Mouse (Mus musculus) myocyte (in vitro differentiated cells): ENCODE data around the gene Faf1.

Experiments used
- CEBPB ChIP-seq: IDR thresholded peaks from 2 replicates; pipeline ENCODE4 v1.6.1; 2011; ENCODE audit warnings: mild to moderate bottlenecking, moderate library complexity; ENCODE audit not compliant: poor library complexity, insufficient read depth, severe bottlenecking
- E2F4 ChIP-seq: IDR thresholded peaks from one replicate; pipeline ENCODE4 v1.6.1; 2011; ENCODE audit warnings: mild to moderate bottlenecking, control low read depth, moderate library complexity; ENCODE audit not compliant: insufficient read depth
- MAX ChIP-seq: IDR thresholded peaks from one replicate; pipeline ENCODE4 v1.6.1; 2011; ENCODE audit warnings: low read depth, mild to moderate bottlenecking, control low read depth
- MYOD1 ChIP-seq, 3 experiments: IDR thresholded peaks; one replicate each; pipeline ENCODE4 v1.6.1; 2011; ENCODE audit warnings: control low read depth in 2 of 3, low read depth in 2 of 3, mild to moderate bottlenecking in 2 of 3, moderate library complexity in 1 of 3; ENCODE audit not compliant: insufficient read length in 2 of 3, control insufficient read depth in 1 of 3
- MYOG ChIP-seq, 3 experiments: IDR thresholded peaks; one replicate each; pipeline ENCODE4 v1.6.1; 2011; ENCODE audit warnings: control low read depth in 2 of 3, low read depth in 2 of 3, mild to moderate bottlenecking in 2 of 3; ENCODE audit not compliant: insufficient read length in 2 of 3, control insufficient read depth in 1 of 3, insufficient read depth in 1 of 3
- POLR2A ChIP-seq: IDR thresholded peaks from one replicate; pipeline ENCODE4 v1.6.1; 2011; ENCODE audit warnings: low read depth, mild to moderate bottlenecking, control low read depth, moderate library complexity; ENCODE audit not compliant: insufficient read length
- POLR2AphosphoS2 ChIP-seq: IDR thresholded peaks from one replicate; pipeline ENCODE4 v1.6.1; 2011; ENCODE audit warnings: low read depth, control low read depth; ENCODE audit not compliant: insufficient read length
- REST ChIP-seq: IDR thresholded peaks from one replicate; pipeline ENCODE4 v1.6.1; 2011; ENCODE audit warnings: mild to moderate bottlenecking, control low read depth, moderate library complexity; ENCODE audit not compliant: insufficient read depth, insufficient read length
- SRF ChIP-seq: IDR thresholded peaks from one replicate; pipeline ENCODE4 v1.6.1; 2011; ENCODE audit warnings: low read depth; ENCODE audit not compliant: control insufficient read depth, insufficient read length
- TCF12 ChIP-seq: IDR thresholded peaks from one replicate; pipeline ENCODE4 v1.6.1; 2011; ENCODE audit warnings: mild to moderate bottlenecking, control low read depth; ENCODE audit not compliant: poor library complexity, insufficient read depth, severe bottlenecking
- TCF3 ChIP-seq: IDR thresholded peaks from one replicate; pipeline ENCODE4 v1.6.1; 2011; ENCODE audit warnings: low read depth, control low read depth; ENCODE audit not compliant: insufficient read length
- USF1 ChIP-seq: IDR thresholded peaks from one replicate; pipeline ENCODE4 v1.6.1; 2011; ENCODE audit warnings: low read depth, mild to moderate bottlenecking, control low read depth, moderate library complexity

DNA sequence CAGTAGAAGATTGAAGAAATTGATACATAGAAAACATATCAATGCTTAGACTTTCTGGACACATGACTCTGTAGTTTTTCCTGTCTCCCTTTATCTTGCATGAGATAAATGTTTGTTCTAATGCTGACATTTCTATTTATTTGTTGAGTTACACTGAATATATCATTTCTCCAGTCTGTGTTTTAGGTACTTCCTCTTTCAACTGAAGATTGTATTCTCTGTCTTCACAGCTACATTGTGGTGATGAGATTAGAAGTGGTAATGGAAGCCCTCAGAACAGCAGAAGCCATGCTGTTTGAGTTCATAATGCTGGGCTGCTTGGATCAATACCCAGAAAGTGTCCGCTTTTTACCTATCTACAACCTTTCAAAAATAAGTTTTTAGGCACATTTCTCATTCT, 269.2 kb downstream of the Faf1 start:
- TF ChIP-seq POLR2A (no peak), MAX (no peak), MYOD1 (IDR thresholded peaks at IDR 0.05; ENCODE audit: control insufficient read depth in 1 of 3, insufficient read length in 2 of 3, low read depth in 2 of 3) (no peak), USF1 (no peak), CEBPB (no peak), MYOG (IDR thresholded peaks at IDR 0.05; ENCODE audit: control insufficient read depth in 1 of 3, insufficient read depth in 1 of 3, insufficient read length in 2 of 3, low read depth in 2 of 3) (no peak), REST (no peak), TCF12 (no peak), E2F4 (no peak), POLR2AphosphoS2 (no peak), TCF3 (no peak), SRF (no peak)
